Mouse (Mus musculus) CH12.LX (cell line): ENCODE data around the gene Pik3r1.
A peak's percentile ranks its signal among the peaks of the same experiment; 100 is the strongest.

Experiments used
- BHLHE40 ChIP-seq: IDR thresholded peaks from 2 replicates; pipeline ENCODE4 v1.6.1; 2011; ENCODE audit warnings: mild to moderate bottlenecking, low read depth, low read length, improper control_type of control experiment
- CTCF ChIP-seq, 2 experiments: IDR thresholded peaks in 1 of 2; conservative IDR thresholded peaks in 1 of 2; 2 replicates each; pipeline ENCODE4 v1.5.1; 2011 to 2012; ENCODE audit warnings: low read depth in 2 of 2, low read length in 2 of 2, improper control_type of control experiment in 1 of 2, inconsistent platforms in 1 of 2, mild to moderate bottlenecking in 1 of 2, moderate library complexity in 1 of 2
- EP300 ChIP-seq: IDR thresholded peaks from 2 replicates; pipeline ENCODE4 v1.6.1; 2011; ENCODE audit warnings: low read length, improper control_type of control experiment
- JUN ChIP-seq: IDR thresholded peaks from 2 replicates; pipeline ENCODE4 v1.6.1; 2011; ENCODE audit warnings: low read depth, mild to moderate bottlenecking, low read length, improper control_type of control experiment, moderate library complexity; ENCODE audit not compliant: insufficient read depth
- POLR2A ChIP-seq: IDR thresholded peaks from 2 replicates; pipeline ENCODE4 v1.6.1; 2011; ENCODE audit warnings: low read depth, mild to moderate bottlenecking, improper control_type of control experiment, low read length

DNA sequence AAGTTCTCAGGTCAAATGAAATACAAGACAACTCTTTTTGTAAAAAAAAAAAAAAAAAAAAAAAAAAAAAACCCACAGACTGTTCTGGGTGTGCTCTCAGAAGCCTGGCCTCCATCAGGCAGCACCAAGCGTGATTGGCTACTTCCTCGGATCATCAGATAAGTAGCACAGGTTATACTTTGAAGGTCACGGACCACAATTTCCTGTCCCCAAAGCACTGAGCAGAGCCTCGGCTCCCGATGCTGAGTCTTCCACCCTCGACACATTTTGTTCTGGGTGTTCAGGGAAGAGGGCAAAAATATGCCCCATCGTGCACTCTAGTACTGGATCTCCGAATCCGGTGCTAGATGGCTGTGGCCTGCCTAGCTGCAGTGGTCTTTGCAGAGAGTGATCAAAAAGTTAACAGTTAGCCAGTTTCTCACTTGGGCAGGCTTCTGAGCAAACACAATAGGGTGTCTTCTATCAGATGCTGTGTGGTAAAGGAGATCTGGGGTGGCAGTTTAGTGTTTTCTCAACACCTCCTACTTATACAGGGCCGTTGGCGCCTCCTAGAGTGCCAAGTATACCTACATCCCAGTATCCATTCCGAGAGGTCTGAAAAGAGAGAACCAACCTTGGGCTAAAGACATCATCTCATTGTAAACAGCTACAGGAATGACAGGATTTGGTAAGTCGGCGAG, 65.8 kb downstream of the Pik3r1 start:
- TF ChIP-seq CTCF (conservative IDR thresholded peaks at IDR 0.05 in 1 of 2, IDR thresholded peaks at IDR 0.05 in 1 of 2; ENCODE audit: low read depth in 2 of 2, low read length in 2 of 2), result peak in 1 of 2 experiments; percentile 10; a peak in 1 of 4 replicates
- no peak for TF ChIP-seq JUN
- no peak for TF ChIP-seq BHLHE40
- TF ChIP-seq EP300, result no peak
- TF ChIP-seq POLR2A, result no peak
